Mouse (Mus musculus) embryonic fibroblast, embryonic 13.5 days (primary cell): Measurements from ENCODE around the gene Proser3.

Experiments used
- CTCF ChIP-seq: IDR thresholded peaks from 2 replicates; pipeline ENCODE4 v1.5.1; 2011; ENCODE audit warnings: mild to moderate bottlenecking, control low read depth, low read length, moderate library complexity, borderline replicate concordance; ENCODE audit not compliant: insufficient read depth
- POLR2A ChIP-seq: IDR thresholded peaks from 2 replicates; pipeline ENCODE4 v1.6.1; 2011; ENCODE audit warnings: low read depth, mild to moderate bottlenecking, control low read depth, low read length, moderate library complexity

GRCm38 (mm10) chr7:30579950-30580349 lies 27.9 kb upstream of the Proser3 start:
- TF ChIP-seq POLR2A (no peak), CTCF (no peak)
